Mouse (Mus musculus) CH12.LX (cell line): Measurements from ENCODE around the gene Gpr142. TPM values are rescaled to one million over a fixed set of nuclear protein-coding genes. Genes with fewer than 3 reads are reported as not detected.

Experiments used
- DNase-seq: peaks from one replicate; pipeline ENCODE4 v3.0.0-alpha.2; 2013; ENCODE audit errors: extremely low read depth
- H3K27ac ChIP-seq: 2 replicates; pipeline ENCODE4 v1.5.1; 2012; ENCODE audit warnings: low read depth, mild to moderate bottlenecking, control low read depth, moderate library complexity; ENCODE audit not compliant: insufficient read depth
- H3K27me3 ChIP-seq: replicated peaks from 2 replicates; pipeline ENCODE3; 2012; ENCODE audit warnings: inconsistent platforms
- H3K36me3 ChIP-seq, 2 experiments: replicated peaks in 1 of 2; 2 replicates each; pipeline versions ENCODE3 to v1.6.1; 2012; ENCODE audit warnings: inconsistent platforms in 1 of 2, low read length in 1 of 2, mild to moderate bottlenecking in 1 of 2, mixed read lengths in 1 of 2, moderate library complexity in 1 of 2; ENCODE audit not compliant: control insufficient read depth in 1 of 2, insufficient read depth in 1 of 2
- H3K4me1 ChIP-seq, 2 experiments: 2 replicates each; pipeline ENCODE4 v1.6.1; 2012; ENCODE audit warnings: inconsistent platforms in 1 of 2, moderate library complexity in 1 of 2; ENCODE audit not compliant: insufficient read depth in 2 of 2, control insufficient read depth in 1 of 2
- H3K4me2 ChIP-seq: 2 replicates; pipeline ENCODE4 v1.6.1; 2012; ENCODE audit warnings: low read depth, mild to moderate bottlenecking, control low read depth; ENCODE audit not compliant: poor library complexity, insufficient read depth, severe bottlenecking
- H3K4me3 ChIP-seq, 3 experiments: fragments of 150-350 bp in 1 of 3; sonication (generic) in 1 of 3; replicated peaks in 1 of 3; 2 replicates each; pipeline versions ENCODE3 to v1.5.1; 2011 to 2012; ENCODE audit warnings: low read depth in 2 of 3, low read length in 2 of 3, mild to moderate bottlenecking in 2 of 3, moderate library complexity in 2 of 3, control low read depth in 1 of 3, improper control_type of control experiment in 1 of 3, inconsistent platforms in 1 of 3, mixed read lengths in 1 of 3; ENCODE audit not compliant: poor library complexity in 1 of 3
- H3K79me2 ChIP-seq: replicated peaks from 2 replicates; pipeline ENCODE4 v1.6.1; 2012; ENCODE audit warnings: mild to moderate bottlenecking, moderate library complexity; ENCODE audit not compliant: control insufficient read depth, poor library complexity, insufficient read depth, severe bottlenecking; ENCODE audit errors: extremely low read depth
- H3K9ac ChIP-seq: 2 replicates; pipeline ENCODE4 v1.6.1; 2012; ENCODE audit warnings: low read depth, mild to moderate bottlenecking, control low read depth, moderate library complexity; ENCODE audit not compliant: insufficient read depth
- H3K9me3 ChIP-seq: replicated peaks from 2 replicates; pipeline ENCODE3; 2012; ENCODE audit warnings: low read length, inconsistent platforms, mixed read lengths
- BHLHE40 ChIP-seq: IDR thresholded peaks from 2 replicates; pipeline ENCODE4 v1.6.1; 2011; ENCODE audit warnings: mild to moderate bottlenecking, low read depth, low read length, improper control_type of control experiment
- CHD1 ChIP-seq: IDR thresholded peaks from 2 replicates; pipeline ENCODE4 v1.6.1; 2012; ENCODE audit warnings: low read depth, low read length, improper control_type of control experiment, inconsistent platforms
- CHD2 ChIP-seq: IDR thresholded peaks from 2 replicates; pipeline ENCODE4 v1.6.1; 2011; ENCODE audit warnings: low read length, improper control_type of control experiment
- CTCF ChIP-seq, 2 experiments: IDR thresholded peaks in 1 of 2; conservative IDR thresholded peaks in 1 of 2; 2 replicates each; pipeline ENCODE4 v1.5.1; 2011 to 2012; ENCODE audit warnings: low read depth in 2 of 2, low read length in 2 of 2, improper control_type of control experiment in 1 of 2, inconsistent platforms in 1 of 2, mild to moderate bottlenecking in 1 of 2, moderate library complexity in 1 of 2
- ELF1 ChIP-seq: IDR thresholded peaks from 2 replicates; pipeline ENCODE4 v1.6.1; 2014; ENCODE audit warnings: low read depth, mild to moderate bottlenecking, inconsistent platforms, low read length, improper control_type of control experiment
- EP300 ChIP-seq: IDR thresholded peaks from 2 replicates; pipeline ENCODE4 v1.6.1; 2011; ENCODE audit warnings: low read length, improper control_type of control experiment
- GABPA ChIP-seq: IDR thresholded peaks from 2 replicates; pipeline ENCODE4 v1.6.1; 2012; ENCODE audit warnings: low read depth, low read length, improper control_type of control experiment, inconsistent platforms; ENCODE audit not compliant: insufficient replicate concordance
- HCFC1 ChIP-seq: IDR thresholded peaks from 2 replicates; pipeline ENCODE4 v1.6.1; 2012; ENCODE audit warnings: low read depth, mild to moderate bottlenecking, inconsistent platforms, low read length, improper control_type of control experiment
- KAT2A ChIP-seq: IDR thresholded peaks from 2 replicates; pipeline ENCODE4 v1.6.1; 2012; ENCODE audit warnings: low read length, improper control_type of control experiment, inconsistent platforms; ENCODE audit not compliant: insufficient replicate concordance
- MYC ChIP-seq: IDR thresholded peaks from 2 replicates; pipeline ENCODE4 v1.6.1; 2011; ENCODE audit warnings: low read depth, mild to moderate bottlenecking, improper control_type of control experiment, low read length
- POLR2A ChIP-seq: IDR thresholded peaks from 2 replicates; pipeline ENCODE4 v1.6.1; 2011; ENCODE audit warnings: low read depth, mild to moderate bottlenecking, improper control_type of control experiment, low read length
- RAD21 ChIP-seq: IDR thresholded peaks from 2 replicates; pipeline ENCODE4 v1.6.1; 2011; ENCODE audit warnings: low read depth, mild to moderate bottlenecking, low read length, improper control_type of control experiment, moderate library complexity
- SIN3A ChIP-seq: IDR thresholded peaks from 2 replicates; pipeline ENCODE4 v1.6.1; 2012; ENCODE audit warnings: low read length, improper control_type of control experiment, inconsistent platforms
- TBP ChIP-seq: conservative IDR thresholded peaks from 2 replicates; pipeline ENCODE4 v1.6.1; 2011; ENCODE audit warnings: low read depth, low read length, improper control_type of control experiment
- TCF12 ChIP-seq: IDR thresholded peaks from 2 replicates; pipeline ENCODE4 v1.6.1; 2014; ENCODE audit warnings: low read depth, mild to moderate bottlenecking, inconsistent platforms, low read length, improper control_type of control experiment
- UBTF ChIP-seq: IDR thresholded peaks from 2 replicates; pipeline ENCODE4 v1.6.1; 2012; ENCODE audit warnings: low read depth, mild to moderate bottlenecking, inconsistent platforms, low read length, improper control_type of control experiment, moderate library complexity
- USF1 ChIP-seq: IDR thresholded peaks from 2 replicates; pipeline ENCODE4 v1.6.1; 2014; ENCODE audit warnings: low read depth, mild to moderate bottlenecking, inconsistent platforms, low read length, improper control_type of control experiment
- USF2 ChIP-seq: conservative IDR thresholded peaks from 2 replicates; pipeline ENCODE4 v1.6.1; 2011; ENCODE audit warnings: low read depth, low read length, improper control_type of control experiment
- ZKSCAN1 ChIP-seq: IDR thresholded peaks from 2 replicates; pipeline ENCODE4 v1.6.1; 2012; ENCODE audit warnings: low read depth, inconsistent platforms, low read length, improper control_type of control experiment, borderline replicate concordance
- dilution Hi-C: fragments of 300-500 bp; cut with MboI; formaldehyde crosslinking; loops from 2 replicates; pipeline ENCODE4 v1.14.3; 2020; ENCODE audit warnings: low sequenced_read_pairs; ENCODE audit not compliant: extremely low pct_unique_long_range_greater_than_20kb, extremely low pct_ligation_motif_present
- in situ Hi-C: fragments of 300-500 bp; cut with MboI; formaldehyde crosslinking; loops from 3 replicates; pipeline ENCODE4 v1.14.3; 2019; ENCODE audit warnings: low sequenced_read_pairs, low pct_ligation_motif_present, low pct_unique_long_range_greater_than_20kb, mixed read lengths
- polyA plus RNA-seq: library from polyadenylated mRNA; unstranded; fragments of >175 nt; gene quantifications from 2 replicates; pipeline ENCODE4 v1.2.1, GENCODE M21; 2012; ENCODE audit warnings: low read depth; ENCODE audit not compliant: insufficient read length
- total RNA-seq, 2 experiments: library from RNA; depleted of rRNA; stranded (reverse); fragments of 300-350 nt in 1 of 2; fragments of >200 nt in 1 of 2; gene quantifications; 2 replicates each; pipeline ENCODE4 v1.2.3; 2012 to 2014

Gene Gpr142
- total and polyA plus RNA-seq, 3 experiments, result not detected

DNA sequence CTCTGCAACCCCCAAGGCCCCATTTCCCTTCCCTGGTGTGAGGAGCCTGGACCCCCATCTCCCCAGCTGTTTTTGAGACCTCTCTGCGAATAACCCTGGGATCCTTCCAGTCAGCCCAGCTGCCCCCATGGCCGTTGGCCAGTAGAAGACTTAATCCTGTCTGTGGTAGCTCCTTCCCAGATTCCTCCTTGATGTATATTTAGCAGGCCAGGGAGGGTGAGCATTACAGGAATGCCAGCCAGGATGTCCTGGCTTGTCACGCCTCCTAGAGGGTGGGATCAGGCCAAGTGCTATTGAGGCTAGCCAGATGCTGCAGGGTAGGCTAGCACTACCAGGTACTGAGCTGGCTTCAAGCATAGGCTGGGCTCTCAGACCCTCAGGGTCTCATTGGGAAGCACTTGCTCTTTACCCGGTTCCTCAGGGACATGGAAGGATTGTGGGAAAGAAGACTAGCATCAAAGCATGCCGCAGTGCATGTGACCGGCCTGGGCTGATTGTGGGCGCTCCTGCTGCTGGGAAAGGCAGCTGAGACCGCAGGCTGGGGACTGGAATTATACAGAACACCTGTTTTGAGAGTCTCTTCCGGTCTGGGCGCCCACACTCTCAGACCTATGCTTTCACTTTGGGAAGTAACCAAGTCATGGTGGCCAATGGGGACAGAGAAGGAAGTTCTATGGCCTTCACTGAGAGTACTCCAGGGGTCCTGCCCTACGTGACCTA is 16.3 kb downstream of the Gpr142 start:
- H3K9me3 ChIP-seq, result no peaks in the 10 kb centered on the region
- H3K9ac ChIP-seq, result no peak overlapping the region
- H3K27ac ChIP-seq, result no peak overlapping the region
- H3K4me1 ChIP-seq, result peaks cover 9 to 22% of the 10 kb centered on the region in 2 experiments; a peak in 3 of 4 replicates
- TF ChIP-seq BHLHE40 (0 out of 2 replicates have a peak, but pooled peaks have one; percentile 25), KAT2A (no peak), CHD2 (no peak), TCF12 (no peak)
- in situ Hi-C loops (loop anchor here (5.0 kb wide), 1 partner anchor 62 kb away; no protein-coding TSS in a partner anchor), dilution Hi-C loops (no loop called here)
- peaks cover 0 to 2% of the 10 kb centered on the region in 2 experiments for H3K36me3 ChIP-seq
- H3K79me2 ChIP-seq, result no peaks in the 10 kb centered on the region
- peaks cover 10% of the 10 kb centered on the region for H3K27me3 ChIP-seq
- no peak overlapping the region for H3K4me2 ChIP-seq
- no peak overlapping the region for H3K4me3 ChIP-seq
- no peak for DNase-seq

DNA sequence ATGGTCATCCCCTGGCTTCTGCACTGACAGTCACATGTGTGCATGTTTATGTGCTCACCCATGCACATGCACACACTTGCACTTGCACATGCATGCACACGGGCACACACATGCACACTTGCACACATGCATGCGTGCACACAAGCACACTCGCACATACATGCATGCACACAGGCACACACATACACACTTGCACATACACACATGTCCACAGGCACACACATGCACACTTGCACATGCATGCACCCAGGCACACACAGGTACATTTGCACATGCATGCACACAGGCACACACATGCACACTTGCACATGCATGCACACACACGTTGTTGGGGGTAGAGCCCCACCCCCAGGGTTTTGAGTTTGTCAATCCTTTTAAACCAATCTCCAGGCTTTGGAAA is 18.2 kb downstream of the Gpr142 start:
- H3K9me3 ChIP-seq, result no peaks in the 10 kb centered on the region
- H3K4me1 ChIP-seq, result peaks cover 9 to 31% of the 10 kb centered on the region in 2 experiments; a peak in 3 of 4 replicates
- H3K27ac ChIP-seq, result no peak overlapping the region
- TF ChIP-seq CTCF (conservative IDR thresholded peaks at IDR 0.05 in 1 of 2, IDR thresholded peaks at IDR 0.05 in 1 of 2; ENCODE audit: low read depth in 2 of 2, low read length in 2 of 2) (no peak), USF2 (no peak), UBTF (no peak), EP300 (no peak), RAD21 (no peak), POLR2A (no peak), TBP (no peak), USF1 (no peak), HCFC1 (no peak), ELF1 (no peak), MYC (no peak), CHD1 (no peak), ZKSCAN1 (no peak), GABPA (no peak), SIN3A (no peak)
- H3K4me3 ChIP-seq, result peak overlapping the region in 1 of 3 experiments; percentile 11
- H3K79me2 ChIP-seq, result no peaks in the 10 kb centered on the region
- H3K9ac ChIP-seq, result no peak overlapping the region
- no peak overlapping the region for H3K4me2 ChIP-seq
- in situ Hi-C loops (loop anchor here (5.0 kb wide), 1 partner anchor 60 kb away; no protein-coding TSS in a partner anchor), dilution Hi-C loops (no loop called here)
- H3K27me3 ChIP-seq, result peaks cover 10% of the 10 kb centered on the region
- DNase-seq, result no peak
- peaks cover 0 to 2% of the 10 kb centered on the region in 2 experiments for H3K36me3 ChIP-seq
